Mouse (Mus musculus): ENCODE measurements around the gene Eddm3b.

- TF ChIP-seq POLR2A (IDR thresholded peaks at IDR 0.05; ENCODE audit: borderline replicate concordance, control insufficient read depth, low read depth, low read length) (no peak), CTCF (IDR thresholded peaks at IDR 0.05; ENCODE audit: control insufficient read depth, insufficient read depth, low read length) (no peak)
Observed at GRCm38 (mm10) chr14:51093496-51093895, 20.7 kb upstream of the Eddm3b start.

All from bone marrow, adult 2 months (tissue).